ENCODE assay signal across 16 mouse cellular contexts in genomic region chr14:50955487-50955886, GRCm38 (mm10). TPM values are rescaled to one million over a fixed set of nuclear protein-coding genes. Genes with fewer than 3 reads are reported as not detected.
DNase-seq lines count a peak whose midpoint lies in the region; ATAC-seq and TF ChIP-seq lines count a peak whose summit lies in the region.
"Had no signal": no experiment of that assay in that cellular context is flagged by ENCODE, and none has a peak within 500 bp of the region (broad histone marks: within the 10 kb centered on the region; RNA-seq: fewer than 3 reads in every experiment).

No protein-coding gene starts in this region.

- H3K4me3 ChIP-seq in lung, postnatal 0 days (ENCODE audit: low read depth, low read length) = no peak overlapping the region
- peak overlapping the region; percentile 54; the same call in 1 of the 2 replicates for H3K4me3 ChIP-seq in liver, embryonic 13.5 days (replicated peaks)
- H3K4me3 ChIP-seq in small intestine, adult 2 months (ENCODE audit: low read depth, low read length) = peak overlapping the region; percentile 75; the same call in 1 of the 2 replicates
- H3K4me3 ChIP-seq: hindbrain, embryonic 15.5 days had no signal

- H3K4me2 ChIP-seq in lung, postnatal 0 days (replicated peaks; ENCODE audit: low read depth, low read length) = no peak overlapping the region; the same call in 1 of the 2 replicates
- peak overlapping the region; percentile 67 for H3K4me2 ChIP-seq in liver, embryonic 13.5 days

- H3K27me3 ChIP-seq in lung, postnatal 0 days (replicated peaks; ENCODE audit: insufficient read depth, low read length) = no peaks in the 10 kb centered on the region
- H3K27me3 ChIP-seq in liver, embryonic 13.5 days = no peaks in the 10 kb centered on the region
- H3K27me3 ChIP-seq in small intestine, adult 2 months (ENCODE audit: control insufficient read depth, insufficient read depth, low read length) = no peaks in the 10 kb centered on the region
- H3K27me3 ChIP-seq: embryonic facial prominence, embryonic 12.5 days; hindbrain, embryonic 15.5 days; lung, embryonic 15.5 days had no signal

- no peak for TF ChIP-seq CTCF in lung, postnatal 0 days (IDR thresholded peaks at IDR 0.05)
- TF ChIP-seq CTCF in small intestine, adult 2 months (IDR thresholded peaks at IDR 0.05; ENCODE audit: extremely low read depth, insufficient read length, insufficient replicate concordance, low read depth, low read length) = no peak

- TF ChIP-seq EP300 in lung, postnatal 0 days (IDR thresholded peaks at IDR 0.05) = no peak

- no peak for TF ChIP-seq POLR2A in small intestine, adult 2 months (IDR thresholded peaks at IDR 0.05; ENCODE audit: low read depth, low read length)

- 72% methylated on average over 10 of the region's 10 CpGs for WGBS in lung, postnatal 0 days
- 70% methylated on average over 10 of the region's 10 CpGs for WGBS in liver, embryonic 13.5 days (ENCODE audit: insufficient replicate concordance)
- WGBS in small intestine, adult 2 months = 61% methylated on average over 10 of the region's 10 CpGs

- 0 out of 2 replicates have a peak, but pooled peaks cover 7% of the 10 kb centered on the region for H3K36me3 ChIP-seq in lung, postnatal 0 days (ENCODE audit: insufficient read depth, low read length)
- H3K36me3 ChIP-seq in liver, embryonic 13.5 days = peaks cover 22% of the 10 kb centered on the region
- H3K36me3 ChIP-seq in small intestine, adult 2 months (ENCODE audit: control insufficient read depth, insufficient read depth, low read length) = peaks cover 17% of the 10 kb centered on the region

- no peak for ATAC-seq in lung, postnatal 0 days
- ATAC-seq in liver, embryonic 13.5 days (ENCODE audit: low read depth) = no peak

- H3K4me1 ChIP-seq in lung, postnatal 0 days (ENCODE audit: insufficient read depth, low read depth, low read length) = no peaks in the 10 kb centered on the region
- peaks cover 35% of the 10 kb centered on the region for H3K4me1 ChIP-seq in liver, embryonic 13.5 days (replicated peaks)
- peaks cover 3% of the 10 kb centered on the region; the same call in 1 of the 2 replicates for H3K4me1 ChIP-seq in small intestine, adult 2 months (ENCODE audit: control insufficient read depth, insufficient read depth, insufficient read length, low read length)
- H3K4me1 ChIP-seq: embryonic facial prominence, embryonic 12.5 days; hindbrain, embryonic 15.5 days; midbrain, embryonic 10.5 days had no signal

- no peaks in the 10 kb centered on the region for H3K9me3 ChIP-seq in lung, postnatal 0 days (ENCODE audit: low read length)
- no peaks in the 10 kb centered on the region for H3K9me3 ChIP-seq in liver, embryonic 13.5 days (replicated peaks)
- H3K9me3 ChIP-seq: embryonic facial prominence, embryonic 12.5 days; hindbrain, embryonic 15.5 days; lung, embryonic 15.5 days; midbrain, embryonic 10.5 days had no signal

- no peak overlapping the region for H3K9ac ChIP-seq in lung, postnatal 0 days (replicated peaks; ENCODE audit: low read depth)
- H3K9ac ChIP-seq in liver, embryonic 13.5 days = no peak overlapping the region
- H3K9ac ChIP-seq: embryonic facial prominence, embryonic 12.5 days; hindbrain, embryonic 15.5 days; lung, embryonic 15.5 days had no signal

- DNase-seq in heart, adult 11 months = peak; percentile 91
- no peak for DNase-seq in heart, postnatal 4 days
- peak; percentile 12 for DNase-seq in lung, postnatal 0 days (ENCODE audit: low spot score)
- DNase-seq in lung, postnatal 25 days (ENCODE audit: low spot score) = no peak
- DNase-seq in liver, embryonic 13.5 days = no peak
- no peak for DNase-seq in embryo, embryonic 10.5 days (ENCODE audit: low spot score)

- H3K27ac ChIP-seq in lung, postnatal 0 days (ENCODE audit: low read length) = no peak overlapping the region
- peak overlapping the region; percentile 83; the same call in 1 of the 2 replicates for H3K27ac ChIP-seq in liver, embryonic 13.5 days
- no peak overlapping the region for H3K27ac ChIP-seq in small intestine, adult 2 months (ENCODE audit: insufficient read depth, low read depth, low read length)
- H3K27ac ChIP-seq: embryonic facial prominence, embryonic 12.5 days; hindbrain, embryonic 15.5 days; lung, embryonic 15.5 days; midbrain, embryonic 10.5 days; stomach, postnatal 0 days had no signal

RNA-seq across cellular contexts. Expression of gene Pnp2, which starts 0.3 kb away (rescaled TPM):
- total RNA-seq in heart, postnatal 4 days (2021) = 1 to 10 TPM in 1 of 2 experiments, under 1 TPM in 1; 0.81 to 1.2 TPM
- 0.80 and 1.2 TPM in 2 replicates for polyA plus RNA-seq in lung, postnatal 0 days (2015; fragmentation: Nextera tagmentation; extraction: Ambion mirVana)
- polyA plus RNA-seq in liver, embryonic 13.5 days (2015; fragmentation: Nextera tagmentation; extraction: Ambion mirVana) = 7.6 and 8.5 TPM in 2 replicates
- polyA plus RNA-seq in small intestine, adult 2 months (2012; rRNA removed) = 63.7 and 87.2 TPM in 2 replicates

RNA-seq across cellular contexts. Expression of gene Gm49342, which starts 11.2 kb away (rescaled TPM):
- total RNA-seq in heart, postnatal 4 days (2021) = 10 to 100 TPM; 11.1 to 15.0 TPM
- polyA plus RNA-seq in lung, postnatal 0 days (2015; fragmentation: Nextera tagmentation; extraction: Ambion mirVana) = not detected in 2 replicates
- not detected in 2 replicates for polyA plus RNA-seq in liver, embryonic 13.5 days (2015; fragmentation: Nextera tagmentation; extraction: Ambion mirVana)
- polyA plus RNA-seq in small intestine, adult 2 months (2012; rRNA removed) = not detected in 2 replicates
- polyA plus RNA-seq: embryonic facial prominence, embryonic 12.5 days; forebrain, postnatal 0 days; heart, postnatal 0 days; hindbrain, embryonic 15.5 days; limb, embryonic 11.5 days; lung, embryonic 15.5 days; midbrain, embryonic 10.5 days; neural tube, embryonic 14.5 days; stomach, postnatal 0 days had no signal

RNA-seq across cellular contexts. Expression of gene Pnp, which starts 24.6 kb away (rescaled TPM):
- total RNA-seq in heart, postnatal 4 days (2021) = 10 to 100 TPM; 11.1 to 13.9 TPM
- 74.6 and 76.8 TPM in 2 replicates for polyA plus RNA-seq in lung, postnatal 0 days (2015; fragmentation: Nextera tagmentation; extraction: Ambion mirVana)
- polyA plus RNA-seq in liver, embryonic 13.5 days (2015; fragmentation: Nextera tagmentation; extraction: Ambion mirVana) = 82.4 and 85.0 TPM in 2 replicates
- polyA plus RNA-seq in small intestine, adult 2 months (2012; rRNA removed) = 59.2 and 116 TPM in 2 replicates

RNA-seq across cellular contexts. Expression of gene Pip4p1, which starts 24.8 kb away (rescaled TPM):
- 10 to 100 TPM; 25.7 to 27.2 TPM for total RNA-seq in heart, postnatal 4 days (2021)
- polyA plus RNA-seq in lung, postnatal 0 days (2015; fragmentation: Nextera tagmentation; extraction: Ambion mirVana) = 52.0 and 52.3 TPM in 2 replicates
- 22.7 and 23.2 TPM in 2 replicates for polyA plus RNA-seq in liver, embryonic 13.5 days (2015; fragmentation: Nextera tagmentation; extraction: Ambion mirVana)
- polyA plus RNA-seq in small intestine, adult 2 months (2012; rRNA removed) = 50.9 and 93.1 TPM in 2 replicates

RNA-seq across cellular contexts. Expression of gene Apex1, which starts 30.7 kb away (rescaled TPM):
- total RNA-seq in heart, postnatal 4 days (2021) = 10 to 100 TPM; 49.5 to 52.9 TPM
- polyA plus RNA-seq in lung, postnatal 0 days (2015; fragmentation: Nextera tagmentation; extraction: Ambion mirVana) = 52.4 and 61.2 TPM in 2 replicates
- 116 and 131 TPM in 2 replicates for polyA plus RNA-seq in liver, embryonic 13.5 days (2015; fragmentation: Nextera tagmentation; extraction: Ambion mirVana)
- polyA plus RNA-seq in small intestine, adult 2 months (2012; rRNA removed) = 9.6 and 20.0 TPM in 2 replicates

Comparison
In these comparisons a context has a peak if more than half of its experiments do, and no peak if none do; other contexts are left out.
1. DNase-seq: peak in heart, adult 11 months (single experiment) and lung, postnatal 0 days (single experiment); none in heart, postnatal 4 days (single experiment), lung, postnatal 25 days (single experiment), liver, embryonic 13.5 days (single experiment) and embryo, embryonic 10.5 days (single experiment).